Mouse (Mus musculus) heart, postnatal 0 days (tissue): Measurements from ENCODE around the gene Sorbs2.

Experiments used
- CTCF ChIP-seq: IDR thresholded peaks from 2 replicates; pipeline ENCODE4 v1.5.1; 2016; ENCODE audit warnings: antibody characterized with exemption, control low read depth, low read depth
- EP300 ChIP-seq: IDR thresholded peaks from 2 replicates; pipeline ENCODE4 v1.6.1; 2016; ENCODE audit warnings: antibody characterized with exemption, low read depth

GRCm38 (mm10) chr8:45845906-45846305 is 338.3 kb downstream of the Sorbs2 start:
- no peak for TF ChIP-seq CTCF
- TF ChIP-seq EP300: no peak
